Mouse (Mus musculus) kidney, adult 2 months (tissue): ENCODE measurements around the gene Mtpn. TPM values are rescaled to one million over a fixed set of nuclear protein-coding genes. Genes with fewer than 3 reads are reported as not detected.

Experiments used
- DNase-seq: peaks from one replicate; pipeline ENCODE4 v3.0.0; 2021
- H3K27ac ChIP-seq: fragments of 200-500 bp; 2 replicates; pipeline ENCODE4 v1.5.1; 2012; ENCODE audit warnings: low read depth, low read length, control low read depth, inconsistent platforms; ENCODE audit not compliant: insufficient read depth
- H3K27me3 ChIP-seq: fragments of 200-500 bp; replicated peaks from 2 replicates; pipeline ENCODE4 v1.6.1; 2012; ENCODE audit warnings: mild to moderate bottlenecking, moderate library complexity, low read length, inconsistent platforms; ENCODE audit not compliant: control insufficient read depth, insufficient read depth
- H3K36me3 ChIP-seq: fragments of 200-500 bp; 2 replicates; pipeline ENCODE4 v1.6.1; 2012; ENCODE audit warnings: mild to moderate bottlenecking, moderate library complexity, low read length, inconsistent platforms; ENCODE audit not compliant: control insufficient read depth, insufficient read depth
- H3K4me1 ChIP-seq: fragments of 200-500 bp; 2 replicates; pipeline ENCODE4 v1.6.1; 2011; ENCODE audit warnings: low read length; ENCODE audit not compliant: control insufficient read depth, insufficient read depth
- H3K4me3 ChIP-seq: fragments of 200-500 bp; 2 replicates; pipeline ENCODE4 v1.5.1; 2011; ENCODE audit warnings: mild to moderate bottlenecking, low read depth, low read length, control low read depth; ENCODE audit not compliant: insufficient read depth
- CTCF ChIP-seq: fragments of 200-500 bp; conservative IDR thresholded peaks from 2 replicates; pipeline ENCODE4 v1.5.1; 2011; ENCODE audit warnings: low read depth, mild to moderate bottlenecking, control low read depth, low read length, moderate library complexity, mixed read lengths; ENCODE audit not compliant: insufficient read depth, insufficient read length
- POLR2A ChIP-seq: fragments of 200-500 bp; IDR thresholded peaks from one replicate; pipeline ENCODE4 v1.6.1; 2011; ENCODE audit warnings: low read depth, low read length, control low read depth
- WGBS: fragments of 180-500 bp; shearing (Covaris S2); methylation state at CpG from one replicate; pipeline ENCODE4 v1.1.7; 2018; 5-methylcytosine and 5-hydroxymethylcytosine counted together
- polyA plus RNA-seq: library from polyadenylated mRNA; depleted of rRNA; stranded (reverse); fragments of >200 nt; gene quantifications from 2 replicates; pipeline ENCODE4 v1.2.3, GENCODE M21; 2012

The Mtpn gene
- polyA plus RNA-seq, 1 experiment: 37.3 TPM

DNA sequence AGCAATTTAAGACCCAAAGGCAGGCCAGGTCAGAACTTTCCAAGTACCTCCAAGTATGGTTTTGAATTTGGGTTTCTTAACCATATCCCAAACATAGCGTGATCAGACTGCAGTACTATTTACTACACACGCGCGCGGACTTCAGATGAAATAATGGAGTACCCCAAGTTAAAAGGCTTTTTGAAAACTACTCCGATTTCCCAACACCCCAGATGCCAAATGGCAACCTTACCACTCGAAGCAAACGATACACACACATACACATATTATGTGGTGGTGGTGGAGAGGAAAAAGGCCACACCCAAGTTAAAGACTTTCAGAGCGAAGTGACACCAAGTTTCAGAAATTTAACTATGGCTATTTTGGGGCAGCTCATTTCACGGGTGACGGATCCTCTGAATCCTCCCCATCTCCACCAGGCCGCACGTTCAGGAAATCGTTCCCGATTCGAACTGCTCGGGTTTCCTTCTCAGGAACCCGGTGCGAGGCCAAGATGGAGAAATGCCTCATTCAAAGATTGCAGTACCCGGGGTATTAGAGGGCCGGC lies 858 bp downstream of the Mtpn start:
- WGBS: 3% methylated on average over 21 of the region's 21 CpGs
- Histone ChIP-seq H3K4me1 (peaks cover 4% of the 10 kb centered on the region; the same call in 1 of the 2 replicates), H3K27me3 (no peaks in the 10 kb centered on the region), H3K27ac (no peak overlapping the region), H3K4me3 (peak overlapping the region; percentile 92), H3K36me3 (no peaks in the 10 kb centered on the region)
- TF ChIP-seq CTCF (no peak), POLR2A (no peak)
- DNase-seq: no peak

DNA sequence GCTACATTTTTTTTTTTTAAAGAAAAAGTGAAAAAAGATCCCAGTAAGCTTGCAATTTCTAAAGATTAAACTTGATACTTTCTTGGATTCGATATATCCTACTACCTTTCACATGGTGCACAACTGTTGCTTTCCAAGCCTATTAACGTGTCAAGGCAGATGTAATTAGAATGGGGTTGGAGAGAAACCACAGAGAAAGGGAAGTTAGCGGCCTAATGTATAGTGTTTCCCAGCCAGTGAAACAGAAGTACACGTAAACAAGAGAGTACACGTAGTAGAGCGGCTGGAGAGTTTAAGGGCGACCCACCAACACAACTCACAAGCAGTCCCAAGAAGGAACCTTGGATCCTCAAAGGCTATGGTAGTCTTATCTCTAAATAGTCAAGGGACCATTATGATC lies 3.7 kb downstream of the Mtpn start:
- no peaks in the 10 kb centered on the region for H3K36me3 ChIP-seq
- DNase-seq: no peak
- no peak for TF ChIP-seq CTCF
- no peak for TF ChIP-seq POLR2A
- peaks cover 7% of the 10 kb centered on the region; the same call in 1 of the 2 replicates for H3K4me1 ChIP-seq
- no peak overlapping the region for H3K4me3 ChIP-seq
- no peak overlapping the region for H3K27ac ChIP-seq
- H3K27me3 ChIP-seq: no peaks in the 10 kb centered on the region
- 60% methylated on average over 7 of the region's 7 CpGs for WGBS

DNA sequence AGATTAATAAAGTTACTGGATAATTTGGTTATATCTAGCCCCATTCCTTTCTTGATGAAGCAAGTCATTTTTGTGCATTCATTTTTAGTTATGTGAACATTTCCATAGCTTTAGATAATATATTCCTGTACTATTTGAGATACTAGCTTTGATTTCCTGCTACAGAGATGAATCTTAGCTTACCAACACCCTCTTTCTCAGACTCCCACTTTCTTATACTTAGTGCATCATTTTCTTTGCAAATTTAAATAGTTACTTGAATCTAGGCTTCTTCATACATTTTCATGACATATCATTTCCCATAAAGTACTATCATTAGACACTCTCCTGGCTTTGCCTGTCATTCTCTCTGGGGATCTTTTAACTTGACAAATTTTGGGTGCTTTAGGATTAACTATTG lies 26.3 kb downstream of the Mtpn start:
- H3K27ac ChIP-seq: no peak overlapping the region
- H3K4me3 ChIP-seq: no peak overlapping the region
- no peaks in the 10 kb centered on the region for H3K27me3 ChIP-seq
- peaks cover 3% of the 10 kb centered on the region; the same call in 1 of the 2 replicates for H3K36me3 ChIP-seq
- H3K4me1 ChIP-seq: no peaks in the 10 kb centered on the region
- DNase-seq: no peak
- TF ChIP-seq POLR2A (no peak), CTCF (no peak)

DNA sequence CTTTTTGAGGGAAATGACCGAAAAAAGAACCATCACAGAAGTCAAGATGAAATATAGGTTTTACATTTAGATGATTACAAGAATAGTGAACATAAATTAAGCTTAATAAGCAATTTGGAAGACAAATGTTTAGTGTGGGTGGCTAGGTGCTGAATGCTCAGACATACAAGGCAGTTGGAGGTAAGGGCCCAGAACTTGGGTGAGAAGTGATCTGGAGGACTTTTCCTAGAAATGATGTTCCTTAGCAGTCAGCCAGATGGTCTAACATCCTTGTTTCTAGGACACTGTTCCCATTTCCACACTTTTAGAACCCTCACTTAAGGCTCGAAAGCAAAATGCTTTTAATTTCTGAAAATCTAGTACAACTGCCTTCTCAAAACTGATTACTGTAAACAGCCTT lies 34.9 kb downstream of the Mtpn start:
- no peaks in the 10 kb centered on the region for H3K27me3 ChIP-seq
- TF ChIP-seq POLR2A (no peak), CTCF (no peak)
- 91% methylated on average over 2 of the region's 2 CpGs for WGBS
- H3K27ac ChIP-seq: no peak overlapping the region
- no peak overlapping the region for H3K4me3 ChIP-seq
- DNase-seq: no peak
- H3K4me1 ChIP-seq: no peaks in the 10 kb centered on the region
- no peaks in the 10 kb centered on the region for H3K36me3 ChIP-seq

DNA sequence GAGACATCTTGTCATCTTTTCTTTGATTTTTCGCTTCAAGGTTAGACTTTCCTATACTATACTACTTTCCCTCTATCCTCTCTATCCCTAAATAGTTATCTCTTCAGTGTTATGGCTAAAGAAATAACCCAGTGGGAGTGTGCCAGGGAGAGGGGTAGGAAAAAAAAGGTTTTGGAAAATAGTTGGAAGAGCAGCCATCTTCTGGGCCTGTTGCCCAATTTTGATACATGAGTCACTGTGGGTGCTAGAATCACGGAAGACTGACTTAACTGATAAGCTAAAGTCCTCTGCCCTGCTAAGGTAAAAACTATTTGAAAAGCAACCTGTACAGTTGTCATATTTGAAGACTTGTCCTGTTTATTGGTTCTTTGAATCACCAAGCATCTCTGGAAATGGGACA lies 36.8 kb downstream of the Mtpn start:
- H3K36me3 ChIP-seq: no peaks in the 10 kb centered on the region
- DNase-seq: no peak
- 86% methylated on average over 2 of the region's 2 CpGs for WGBS

DNA sequence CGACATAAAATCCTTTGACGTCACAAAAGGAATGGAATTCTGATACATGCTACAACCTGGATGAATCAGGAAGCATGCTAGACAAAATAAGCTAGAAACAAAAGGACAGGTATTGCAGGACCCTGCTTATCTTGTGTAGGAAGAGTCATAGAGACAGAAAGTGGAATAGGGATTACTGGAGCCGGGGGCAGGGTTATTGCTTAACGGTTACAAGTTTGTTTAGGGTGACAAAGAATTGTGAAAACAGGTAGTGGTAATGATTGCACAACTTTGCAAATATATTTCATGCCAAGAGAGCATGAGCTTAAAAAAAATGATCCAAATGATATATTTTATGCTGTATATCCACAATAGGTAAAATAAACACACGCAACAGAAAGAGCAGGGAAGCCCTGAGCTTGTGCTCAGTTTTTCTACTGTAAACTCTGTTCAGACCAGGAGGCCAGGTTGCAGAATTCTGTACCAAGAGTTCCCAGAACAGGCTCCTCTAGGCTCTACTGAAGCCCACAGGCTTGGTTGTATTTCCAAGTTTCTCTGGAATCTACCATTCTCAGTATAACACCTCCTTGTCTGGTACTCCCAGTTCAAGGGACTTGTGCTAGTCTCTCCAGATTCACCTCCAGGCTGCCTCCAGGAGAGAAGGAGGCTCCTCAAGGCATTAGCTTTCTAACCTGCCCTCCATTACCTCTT lies 39.6 kb downstream of the Mtpn start:
- DNase-seq: no peak
- Histone ChIP-seq H3K27ac (no peak overlapping the region), H3K4me3 (no peak overlapping the region), H3K27me3 (no peaks in the 10 kb centered on the region), H3K36me3 (no peaks in the 10 kb centered on the region), H3K4me1 (no peaks in the 10 kb centered on the region)
- no peak for TF ChIP-seq CTCF
- TF ChIP-seq POLR2A: no peak
- 87% methylated on average over 5 of the region's 5 CpGs for WGBS

More for the DNA sequence above, 36.8 kb downstream of the Mtpn start:
- Histone ChIP-seq H3K27me3 (no peaks in the 10 kb centered on the region), H3K4me3 (no peak overlapping the region), H3K4me1 (no peaks in the 10 kb centered on the region), H3K27ac (no peak overlapping the region)
- no peak for TF ChIP-seq POLR2A
- TF ChIP-seq CTCF: no peak

DNA sequence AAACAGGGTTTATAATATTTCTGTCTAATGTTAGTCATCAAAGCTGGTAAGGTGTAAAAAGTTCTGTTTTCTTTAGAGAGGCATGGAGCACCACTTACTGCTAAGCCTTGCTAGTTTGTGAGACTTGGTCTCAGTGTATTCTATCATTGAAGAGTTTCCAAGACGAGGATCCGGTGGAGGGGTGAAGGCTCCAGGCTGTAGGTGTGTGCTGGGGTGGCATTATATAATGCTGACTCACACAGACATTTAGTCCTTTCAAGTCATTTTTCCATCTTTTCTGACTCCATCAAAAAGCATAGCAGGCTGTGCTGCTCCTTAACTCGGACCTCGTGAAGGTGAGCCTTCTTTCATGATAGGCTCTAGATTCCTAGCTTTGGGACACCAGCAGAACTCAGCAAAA lies 42.3 kb downstream of the Mtpn start:
- DNase-seq: no peak
- no peaks in the 10 kb centered on the region for H3K36me3 ChIP-seq
- no peak for TF ChIP-seq POLR2A
- TF ChIP-seq CTCF: no peak
- no peaks in the 10 kb centered on the region for H3K27me3 ChIP-seq
- H3K4me3 ChIP-seq: no peak overlapping the region
- 98% methylated on average over 4 of the region's 4 CpGs for WGBS
- no peaks in the 10 kb centered on the region for H3K4me1 ChIP-seq
- no peak overlapping the region for H3K27ac ChIP-seq
